Mouse (Mus musculus): ENCODE data around the gene Ell2.
"Not testable (repeated sequence)": the region's sequence is repeated elsewhere in the genome, so short reads cannot be mapped to it uniquely, and the experiment has no call there.

DNA sequence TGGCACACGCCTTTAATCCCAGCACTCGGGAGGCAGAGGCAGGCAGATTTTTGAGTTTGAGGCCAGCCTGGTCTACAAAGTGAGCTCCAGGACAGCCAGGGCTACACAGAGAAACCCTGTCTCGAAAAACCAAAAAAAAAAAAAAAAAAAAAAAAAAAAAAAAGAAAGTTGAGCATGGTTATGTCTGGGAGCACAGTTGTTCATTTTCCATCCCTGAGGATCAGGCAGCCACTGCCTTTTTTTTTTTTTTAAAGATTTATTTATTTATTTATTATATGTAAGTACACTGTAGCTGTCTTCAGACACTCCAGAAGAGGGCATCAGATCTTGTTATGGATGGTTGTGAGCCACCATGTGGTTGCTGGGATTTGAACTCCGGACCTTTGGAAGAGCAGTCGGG, 6.0 kb downstream of the Ell2 start:
- TF ChIP-seq CTCF, EP300 (IDR thresholded peaks at IDR 0.05; ENCODE audit: low read depth): not testable (repeated sequence)
